Mouse (Mus musculus) midbrain, postnatal 0 days (tissue): ENCODE results near the gene Rbfox1. TPM values are rescaled to one million over a fixed set of nuclear protein-coding genes. Genes with fewer than 3 reads are reported as not detected.

Experiments used
- ATAC-seq: fragments of 200-750 bp; cut with Nextera tagmentation; 2 replicates; pipeline ENCODE4 v1.8.0; 2017; ENCODE audit warnings: moderate number of reproducible peaks, mild to moderate bottlenecking, moderate TSS enrichment, moderate library complexity; ENCODE audit not compliant: low FRiP score
- DNase-seq: peaks from one replicate; pipeline ENCODE4 v3.0.0-alpha.2; 2015; ENCODE audit warnings: low spot score
- H3K27ac ChIP-seq: fragments of 300-500 bp; sonication (generic); 2 replicates; pipeline ENCODE4 v1.5.1; 2014; ENCODE audit warnings: low read depth, mild to moderate bottlenecking, low read length, mixed read lengths
- H3K27me3 ChIP-seq: fragments of 300-500 bp; sonication (generic); 2 replicates; pipeline ENCODE4 v1.6.1; 2014; ENCODE audit warnings: low read length, control low read depth, mixed read lengths; ENCODE audit not compliant: insufficient read depth
- H3K36me3 ChIP-seq: fragments of 300-500 bp; sonication (generic); 2 replicates; pipeline ENCODE4 v1.6.1; 2014; ENCODE audit warnings: low read length, control low read depth, mixed read lengths; ENCODE audit not compliant: insufficient read depth
- H3K4me1 ChIP-seq: fragments of 300-500 bp; sonication (generic); 2 replicates; pipeline ENCODE4 v1.6.1; 2014; ENCODE audit warnings: mild to moderate bottlenecking, control low read depth, antibody characterized with exemption, low read length, mixed read lengths; ENCODE audit not compliant: insufficient read depth
- H3K4me2 ChIP-seq: fragments of 300-500 bp; sonication (generic); 2 replicates; pipeline ENCODE4 v1.6.1; 2014; ENCODE audit warnings: low read depth, mild to moderate bottlenecking, low read length, mixed read lengths; ENCODE audit not compliant: poor library complexity, severe bottlenecking
- H3K4me3 ChIP-seq: fragments of 300-500 bp; sonication (generic); 2 replicates; pipeline ENCODE4 v1.5.1; 2014; ENCODE audit warnings: low read depth, mild to moderate bottlenecking, low read length, moderate library complexity
- H3K9ac ChIP-seq: fragments of 300-500 bp; sonication (generic); replicated peaks from 2 replicates; pipeline ENCODE4 v1.6.1; 2014; ENCODE audit warnings: mild to moderate bottlenecking, low read length, moderate library complexity, mixed read lengths; ENCODE audit not compliant: poor library complexity, severe bottlenecking
- H3K9me3 ChIP-seq: fragments of 300-500 bp; sonication (generic); 2 replicates; pipeline ENCODE4 v1.6.1; 2016; ENCODE audit warnings: low read length, control low read depth
- CTCF ChIP-seq: IDR thresholded peaks from 2 replicates; pipeline ENCODE4 v1.5.1; 2016; ENCODE audit warnings: antibody characterized with exemption, mild to moderate bottlenecking
- WGBS: fragments of 180-500 bp; shearing (Covaris S2); extraction: QIAGEN DNeasy Blood & Tissue Kit; methylation state at CpG from one replicate; pipeline ENCODE4 v1.1.7; 2014; 5-methylcytosine and 5-hydroxymethylcytosine counted together
- polyA plus RNA-seq: library from polyadenylated mRNA; unstranded; fragments of >200 nt; fragmentation: Nextera tagmentation; extraction: Ambion mirVana; gene quantifications from 2 replicates; pipeline ENCODE4 v1.2.1, GENCODE M21; 2015
- total RNA-seq: library from RNA; depleted of rRNA; stranded (reverse); fragments of >200 nt; gene quantifications from 2 replicates; pipeline ENCODE4 v1.2.3, GENCODE M21; 2014

Gene Rbfox1
- total and polyA plus RNA-seq, 2 experiments from 2014 or later: 142 to 242 TPM

- no peak overlapping the region for H3K4me2 ChIP-seq
- H3K27ac ChIP-seq: no peak overlapping the region
- H3K9me3 ChIP-seq: no peaks in the 10 kb centered on the region
- no peak for ATAC-seq
- H3K36me3 ChIP-seq: no peaks in the 10 kb centered on the region
- no peak for DNase-seq
- H3K9ac ChIP-seq: no peak overlapping the region
- no peaks in the 10 kb centered on the region for H3K4me1 ChIP-seq
- TF ChIP-seq CTCF: no peak
- no peaks in the 10 kb centered on the region for H3K27me3 ChIP-seq
- 83% methylated on average over 1 of the region's 1 CpGs for WGBS
- no peak overlapping the region for H3K4me3 ChIP-seq
These were observed 1475.6 kb downstream of the Rbfox1 start for GRCm38 (mm10) chr16:7360706-7361105.

- Histone ChIP-seq H3K36me3 (no peaks in the 10 kb centered on the region), H3K4me3 (no peak overlapping the region), H3K27me3 (no peaks in the 10 kb centered on the region), H3K9me3 (no peaks in the 10 kb centered on the region), H3K9ac (no peak overlapping the region), H3K4me2 (no peak overlapping the region), H3K27ac (no peak overlapping the region), H3K4me1 (no peaks in the 10 kb centered on the region)
- DNase-seq (no peak), ATAC-seq (no peak)
- no peak for TF ChIP-seq CTCF
These were observed 1480.7 kb downstream of the Rbfox1 start for GRCm38 (mm10) chr16:7365878-7366277.

GRCm38 (mm10) chr16:7374146-7374545 lies 1489.0 kb downstream of the Rbfox1 start:
- no peak overlapping the region for H3K27ac ChIP-seq
- no peaks in the 10 kb centered on the region for H3K36me3 ChIP-seq
- TF ChIP-seq CTCF: no peak
- H3K9me3 ChIP-seq: no peaks in the 10 kb centered on the region
- WGBS: 59% methylated on average over 3 of the region's 3 CpGs
- H3K4me2 ChIP-seq: no peak overlapping the region
- DNase-seq (no peak), ATAC-seq (no peak)
- no peak overlapping the region for H3K4me3 ChIP-seq
- H3K4me1 ChIP-seq: no peaks in the 10 kb centered on the region
- no peak overlapping the region for H3K9ac ChIP-seq
- no peaks in the 10 kb centered on the region for H3K27me3 ChIP-seq

- no peak overlapping the region for H3K4me3 ChIP-seq
- no peaks in the 10 kb centered on the region for H3K27me3 ChIP-seq
- no peak overlapping the region for H3K27ac ChIP-seq
- TF ChIP-seq CTCF: no peak
- no peak overlapping the region for H3K9ac ChIP-seq
- no peak for ATAC-seq
- no peaks in the 10 kb centered on the region for H3K4me1 ChIP-seq
- H3K36me3 ChIP-seq: no peaks in the 10 kb centered on the region
- DNase-seq: peak; percentile 23
- H3K4me2 ChIP-seq: no peak overlapping the region
- 51% methylated on average over 2 of the region's 2 CpGs for WGBS
- H3K9me3 ChIP-seq: no peaks in the 10 kb centered on the region
These were observed 1489.5 kb downstream of the Rbfox1 start for GRCm38 (mm10) chr16:7374674-7375073.

GRCm38 (mm10) chr16:7396101-7396500 lies 1510.9 kb downstream of the Rbfox1 start:
- Histone ChIP-seq H3K27me3 (no peaks in the 10 kb centered on the region), H3K27ac (no peak overlapping the region), H3K9ac (no peak overlapping the region), H3K9me3 (no peaks in the 10 kb centered on the region), H3K36me3 (no peaks in the 10 kb centered on the region), H3K4me1 (no peaks in the 10 kb centered on the region), H3K4me2 (no peak overlapping the region), H3K4me3 (no peak overlapping the region)
- TF ChIP-seq CTCF: no peak
- DNase-seq (no peak), ATAC-seq (no peak)

GRCm38 (mm10) chr16:7404766-7405492 lies 1519.8 kb downstream of the Rbfox1 start:
- Histone ChIP-seq H3K4me3 (no peak overlapping the region), H3K36me3 (no peaks in the 10 kb centered on the region), H3K27me3 (no peaks in the 10 kb centered on the region), H3K4me2 (no peak overlapping the region), H3K9me3 (no peaks in the 10 kb centered on the region), H3K4me1 (no peaks in the 10 kb centered on the region), H3K9ac (no peak overlapping the region), H3K27ac (no peak overlapping the region)
- 23% methylated on average over 6 of the region's 6 CpGs for WGBS
- no peak for TF ChIP-seq CTCF
- peak; percentile 21 for DNase-seq
- ATAC-seq: no peak
